ENCODE assay signal across 9 mouse cellular contexts in the genomic region with DNA sequence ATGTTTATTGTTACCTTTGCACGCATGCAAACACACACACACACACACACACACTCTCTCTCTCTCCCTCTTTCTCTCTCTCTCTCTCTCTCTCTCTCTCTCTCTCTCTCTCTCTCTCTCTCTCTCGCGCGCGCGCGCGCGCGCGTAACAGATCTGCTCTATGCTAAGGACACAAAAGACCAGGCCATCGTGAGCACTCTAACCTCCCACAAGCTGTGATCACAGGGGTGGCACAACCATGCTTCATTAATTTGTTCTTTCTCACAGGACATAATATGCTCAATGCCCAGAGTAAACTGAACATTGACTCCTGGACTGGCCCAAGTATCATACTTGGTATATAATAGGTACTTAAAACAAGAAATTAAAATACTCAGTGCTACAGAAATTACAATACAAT. TPM values are rescaled to one million over a fixed set of nuclear protein-coding genes. Genes with fewer than 3 reads are reported as not detected.
DNase-seq lines count a peak whose midpoint lies in the region; ATAC-seq and TF ChIP-seq lines count a peak whose summit lies in the region.
"Had no signal": no experiment of that assay in that cellular context is flagged by ENCODE, and none has a peak within 500 bp of the region (broad histone marks: within the 10 kb centered on the region; RNA-seq: fewer than 3 reads in every experiment).

No protein-coding gene starts in this region.

- H3K4me3 ChIP-seq in forebrain, embryonic 10.5 days = peak overlapping the region; percentile 84
- H3K4me3 ChIP-seq in forebrain, embryonic 16.5 days (replicated peaks; ENCODE audit: low read length) = no peak overlapping the region
- peak overlapping the region; percentile 81; the same call in 1 of the 2 replicates for H3K4me3 ChIP-seq in left cerebral cortex, adult 2 months
- H3K4me3 ChIP-seq in hindbrain, embryonic 10.5 days = peak overlapping the region; percentile 94
- no peak overlapping the region for H3K4me3 ChIP-seq in midbrain, postnatal 0 days (ENCODE audit: low read depth, low read length)

- H3K4me2 ChIP-seq in forebrain, embryonic 16.5 days (ENCODE audit: low read length) = no peak overlapping the region; the same call in 1 of the 2 replicates
- H3K4me2 ChIP-seq in midbrain, postnatal 0 days (ENCODE audit: low read depth, low read length, poor library complexity, severe bottlenecking) = peak overlapping the region; percentile 7; the same call in 1 of the 2 replicates

- H3K9me3 ChIP-seq in forebrain, embryonic 10.5 days = no peaks in the 10 kb centered on the region
- H3K9me3 ChIP-seq in forebrain, embryonic 16.5 days (ENCODE audit: control insufficient read depth, low read length) = no peaks in the 10 kb centered on the region
- no peaks in the 10 kb centered on the region for H3K9me3 ChIP-seq in hindbrain, embryonic 10.5 days
- no peaks in the 10 kb centered on the region for H3K9me3 ChIP-seq in midbrain, postnatal 0 days (ENCODE audit: low read length)
- H3K9me3 ChIP-seq: lung, embryonic 15.5 days had no signal

- 60% methylated on average over 11 of the region's 12 CpGs for WGBS in forebrain, embryonic 10.5 days
- 13% methylated on average over 11 of the region's 12 CpGs for WGBS in forebrain, embryonic 16.5 days
- WGBS in hindbrain, embryonic 10.5 days = 54% methylated on average over 11 of the region's 12 CpGs
- WGBS in midbrain, postnatal 0 days = 32% methylated on average over 11 of the region's 12 CpGs

- H3K4me1 ChIP-seq in forebrain, embryonic 10.5 days = peaks cover 45% of the 10 kb centered on the region
- peaks cover 31% of the 10 kb centered on the region for H3K4me1 ChIP-seq in forebrain, embryonic 16.5 days (replicated peaks; ENCODE audit: control insufficient read depth, insufficient read depth, low read length)
- H3K4me1 ChIP-seq in hindbrain, embryonic 10.5 days (replicated peaks) = peaks cover 37% of the 10 kb centered on the region
- 0 out of 2 replicates have a peak, but pooled peaks cover 3% of the 10 kb centered on the region for H3K4me1 ChIP-seq in midbrain, postnatal 0 days (ENCODE audit: insufficient read depth, low read length)

- peaks cover 50% of the 10 kb centered on the region for H3K36me3 ChIP-seq in forebrain, embryonic 10.5 days (replicated peaks)
- peaks cover 11% of the 10 kb centered on the region for H3K36me3 ChIP-seq in forebrain, embryonic 16.5 days (ENCODE audit: control insufficient read depth, insufficient read depth)
- H3K36me3 ChIP-seq in hindbrain, embryonic 10.5 days = peaks cover 52% of the 10 kb centered on the region
- H3K36me3 ChIP-seq in midbrain, postnatal 0 days (ENCODE audit: insufficient read depth, low read length) = peaks cover 6% of the 10 kb centered on the region; the same call in 1 of the 2 replicates

- no peak for ATAC-seq in forebrain, embryonic 16.5 days
- ATAC-seq in midbrain, postnatal 0 days (ENCODE audit: low FRiP score) = no peak

- intact Hi-C loops in left cerebral cortex, adult 2 months (cut with DNase I) = no loop called here
- intact Hi-C loops in left cerebral cortex, postnatal 36 days (cut with DNase I) = no loop called here

- TF ChIP-seq CTCF in left cerebral cortex, adult 2 months (IDR thresholded peaks at IDR 0.05) = no peak
- no peak for TF ChIP-seq CTCF in midbrain, postnatal 0 days (IDR thresholded peaks at IDR 0.05)

- DNase-seq in forebrain, embryonic 10.5 days (ENCODE audit: extremely low spot score, low spot score) = no peak
- no peak for DNase-seq in left cerebral cortex, adult 2 months (ENCODE audit: extremely low spot score in 1 of 2, low spot score in 2 of 2)
- no peak for DNase-seq in left cerebral cortex, adult 9 months (ENCODE audit: low spot score in 2 of 2)
- DNase-seq in hindbrain, embryonic 10.5 days (ENCODE audit: low spot score) = no peak
- peak; percentile 18 for DNase-seq in midbrain, postnatal 0 days (ENCODE audit: low spot score)
- no peak for DNase-seq in gastrocnemius, postnatal 25 days
- no peak for DNase-seq in left cerebral cortex, postnatal 36 days (ENCODE audit: low spot score in 2 of 2)

- H3K27ac ChIP-seq in forebrain, embryonic 10.5 days = no peak overlapping the region
- no peak overlapping the region for H3K27ac ChIP-seq in forebrain, embryonic 16.5 days (ENCODE audit: low read length)
- no peak overlapping the region for H3K27ac ChIP-seq in left cerebral cortex, adult 2 months
- no peak overlapping the region for H3K27ac ChIP-seq in hindbrain, embryonic 10.5 days
- no peak overlapping the region for H3K27ac ChIP-seq in midbrain, postnatal 0 days (ENCODE audit: low read depth, low read length)

- no peaks in the 10 kb centered on the region for H3K27me3 ChIP-seq in forebrain, embryonic 10.5 days (ENCODE audit: poor library complexity, severe bottlenecking)
- no peaks in the 10 kb centered on the region for H3K27me3 ChIP-seq in forebrain, embryonic 16.5 days (replicated peaks; ENCODE audit: control insufficient read depth, insufficient read depth, low read length)
- H3K27me3 ChIP-seq in hindbrain, embryonic 10.5 days (ENCODE audit: insufficient read depth, poor library complexity, severe bottlenecking) = no peaks in the 10 kb centered on the region
- no peaks in the 10 kb centered on the region for H3K27me3 ChIP-seq in midbrain, postnatal 0 days (ENCODE audit: insufficient read depth, low read length)
- H3K27me3 ChIP-seq: lung, embryonic 15.5 days had no signal

- H3K9ac ChIP-seq in forebrain, embryonic 16.5 days (replicated peaks; ENCODE audit: low read depth, low read length) = no peak overlapping the region
- H3K9ac ChIP-seq in midbrain, postnatal 0 days (replicated peaks; ENCODE audit: low read length, poor library complexity, severe bottlenecking) = no peak overlapping the region

RNA-seq across cellular contexts. Expression of gene Tnpo1, which starts 37.0 kb away (rescaled TPM):
- 88.7 and 98.5 TPM in 2 replicates for polyA plus RNA-seq in forebrain, embryonic 10.5 days (2016; fragmentation: Nextera tagmentation; extraction: Ambion mirVana)
- 52.1 and 55.7 TPM in 2 replicates for polyA plus RNA-seq in forebrain, embryonic 16.5 days (2015; fragmentation: Nextera tagmentation; extraction: Ambion mirVana)
- total RNA-seq in left cerebral cortex, adult 2 months (2021) = 10 to 100 TPM; 66.9 to 67.5 TPM
- polyA plus RNA-seq in hindbrain, embryonic 10.5 days (2016; fragmentation: Nextera tagmentation; extraction: Ambion mirVana) = 72.9 and 74.6 TPM in 2 replicates
- total RNA-seq in midbrain, postnatal 0 days (2014; rRNA removed) = 78.8 and 85.8 TPM in 2 replicates
- polyA plus RNA-seq in midbrain, postnatal 0 days (2015; fragmentation: Nextera tagmentation; extraction: Ambion mirVana) = 16.6 and 20.1 TPM in 2 replicates
- total RNA-seq in gastrocnemius, postnatal 25 days (2021) = 10 to 100 TPM; 33.5 to 33.8 TPM
- 10 to 100 TPM; 52.6 to 68.2 TPM for total RNA-seq in left cerebral cortex, postnatal 36 days (2021)

Comparison
In these comparisons a context has a peak if more than half of its experiments do, and no peak if none do; other contexts are left out.
1. H3K4me3 ChIP-seq: peak in forebrain, embryonic 10.5 days (single experiment), left cerebral cortex, adult 2 months (single experiment) and hindbrain, embryonic 10.5 days (single experiment); none in forebrain, embryonic 16.5 days (single experiment) and midbrain, postnatal 0 days (single experiment).